In the genomic region with DNA sequence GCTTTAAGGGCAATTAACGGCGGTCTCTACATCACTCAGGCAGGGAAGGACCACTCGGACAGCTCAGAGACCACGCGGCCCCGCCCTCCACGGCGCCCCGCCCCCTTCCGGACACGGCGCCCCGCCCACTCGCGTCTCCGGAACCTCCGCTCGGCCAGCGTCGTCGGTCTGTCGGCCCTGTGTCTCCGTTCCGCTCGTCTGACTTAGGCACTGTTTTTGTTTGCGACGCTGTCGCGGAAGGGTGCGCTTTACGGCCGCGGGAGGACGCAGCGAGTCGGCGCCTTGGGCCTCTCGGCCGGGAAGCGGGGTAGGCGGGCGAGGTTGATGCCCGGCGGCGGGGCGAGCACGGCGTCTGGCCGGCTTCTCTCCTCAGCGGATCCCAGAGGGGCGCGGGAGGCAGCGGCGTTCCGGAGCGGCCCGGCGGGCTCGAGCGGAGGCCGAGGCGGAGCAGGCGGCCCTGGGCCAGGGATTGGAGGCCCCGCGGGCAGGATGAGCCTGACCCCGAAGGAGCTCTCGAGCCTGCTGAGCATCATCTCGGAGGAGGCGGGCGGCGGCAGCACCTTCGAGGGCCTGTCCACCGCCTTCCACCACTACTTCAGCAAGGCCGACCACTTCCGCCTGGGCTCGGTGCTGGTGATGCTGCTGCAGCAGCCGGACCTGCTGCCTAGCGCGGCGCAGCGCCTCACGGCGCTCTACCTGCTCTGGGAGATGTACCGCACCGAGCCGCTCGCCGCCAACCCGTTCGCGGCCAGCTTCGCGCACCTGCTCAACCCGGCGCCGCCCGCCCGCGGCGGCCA, we compare ENCODE assay signal across 7 mouse cellular contexts. TPM values are rescaled to one million over a fixed set of nuclear protein-coding genes. Genes with fewer than 3 reads are reported as not detected.
DNase-seq lines count a peak whose midpoint lies in the region; ATAC-seq lines count a peak whose summit lies in the region.

No protein-coding gene starts in this region.

- H3K27me3 ChIP-seq in embryonic facial prominence, embryonic 11.5 days (ENCODE audit: control insufficient read depth, insufficient read depth, low read length) = no peaks in the 10 kb centered on the region
- no peaks in the 10 kb centered on the region for H3K27me3 ChIP-seq in limb, embryonic 10.5 days (ENCODE audit: low read depth, poor library complexity, severe bottlenecking)
- no peaks in the 10 kb centered on the region for H3K27me3 ChIP-seq in midbrain, embryonic 13.5 days

- no peaks in the 10 kb centered on the region for H3K9me3 ChIP-seq in embryonic facial prominence, embryonic 11.5 days (replicated peaks; ENCODE audit: control insufficient read depth, low read length)
- no peaks in the 10 kb centered on the region; the same call in 1 of the 2 replicates for H3K9me3 ChIP-seq in limb, embryonic 10.5 days (replicated peaks)
- H3K9me3 ChIP-seq in midbrain, embryonic 13.5 days = no peaks in the 10 kb centered on the region

- 0 out of 2 replicates have a peak, but pooled peaks cover 2% of the 10 kb centered on the region for H3K4me1 ChIP-seq in embryonic facial prominence, embryonic 11.5 days (ENCODE audit: control insufficient read depth, insufficient read depth, low read length)
- peaks cover 19% of the 10 kb centered on the region for H3K4me1 ChIP-seq in limb, embryonic 10.5 days
- H3K4me1 ChIP-seq in midbrain, embryonic 13.5 days (replicated peaks) = peaks cover 24% of the 10 kb centered on the region

- H3K36me3 ChIP-seq in embryonic facial prominence, embryonic 11.5 days (replicated peaks; ENCODE audit: control insufficient read depth, insufficient read depth, low read depth, low read length) = peaks cover 13% of the 10 kb centered on the region
- peaks cover 35% of the 10 kb centered on the region for H3K36me3 ChIP-seq in limb, embryonic 10.5 days
- peaks cover 28% of the 10 kb centered on the region for H3K36me3 ChIP-seq in midbrain, embryonic 13.5 days

- under 1% methylated on average over 91 of the region's 100 CpGs for WGBS in embryonic facial prominence, embryonic 11.5 days
- WGBS in limb, embryonic 10.5 days = under 1% methylated on average over 100 of the region's 100 CpGs
- under 1% methylated on average over 81 of the region's 100 CpGs for WGBS in midbrain, embryonic 13.5 days

- peak overlapping the region; percentile 69 for H3K27ac ChIP-seq in embryonic facial prominence, embryonic 11.5 days (replicated peaks; ENCODE audit: low read depth, low read length)
- H3K27ac ChIP-seq in limb, embryonic 10.5 days = peak overlapping the region; percentile 95
- H3K27ac ChIP-seq in midbrain, embryonic 13.5 days = peak overlapping the region; percentile 94

- peak; percentile 97 for DNase-seq in adrenal gland, postnatal 14 days
- peak; percentile 98 for DNase-seq in embryonic facial prominence, embryonic 11.5 days (ENCODE audit: low spot score)
- DNase-seq in kidney, adult 11 months = peak; percentile 97
- peak; percentile 99 for DNase-seq in limb, embryonic 10.5 days (ENCODE audit: low spot score)
- peak; percentile 97 for DNase-seq in spleen, adult 12 weeks (ENCODE audit: low spot score)

- peak overlapping the region; percentile 93 for H3K4me3 ChIP-seq in embryonic facial prominence, embryonic 11.5 days (ENCODE audit: low read depth, low read length)
- peak overlapping the region; percentile 98 for H3K4me3 ChIP-seq in limb, embryonic 10.5 days
- peak overlapping the region; percentile 83 for H3K4me3 ChIP-seq in midbrain, embryonic 13.5 days (replicated peaks)

- ATAC-seq in embryonic facial prominence, embryonic 11.5 days (replicated peaks; ENCODE audit: insufficient number of reproducible peaks, low FRiP score, low TSS enrichment, low read depth) = peak; percentile 85
- peak; percentile 98 for ATAC-seq in granulocyte monocyte progenitor cell, adult 5-6 weeks (replicated peaks; ENCODE audit: poor library complexity, severe bottlenecking)
- ATAC-seq in midbrain, embryonic 13.5 days = peak; percentile 93

- peak overlapping the region; percentile 91 for H3K9ac ChIP-seq in embryonic facial prominence, embryonic 11.5 days (replicated peaks; ENCODE audit: low read length)
- H3K9ac ChIP-seq in midbrain, embryonic 13.5 days (replicated peaks) = peak overlapping the region; percentile 88

- peak overlapping the region; percentile 84 for H3K4me2 ChIP-seq in embryonic facial prominence, embryonic 11.5 days (ENCODE audit: low read depth, low read length)
- H3K4me2 ChIP-seq in midbrain, embryonic 13.5 days (replicated peaks) = peak overlapping the region; percentile 75

RNA-seq across cellular contexts. Expression of a gene that starts 0.9 kb away (rescaled TPM):
- total RNA-seq in adrenal gland, postnatal 14 days (2021) = 17.4 and 20.4 TPM in 2 replicates
- 31.6 and 34.8 TPM in 2 replicates for polyA plus RNA-seq in embryonic facial prominence, embryonic 11.5 days (2014; fragmentation: Nextera tagmentation; extraction: Ambion mirVana)
- total RNA-seq in granulocyte monocyte progenitor cell, adult 5-6 weeks (2014; fragmentation: Nextera tagmentation) = 16.3 and 28.7 TPM in 2 replicates
- total RNA-seq in granulocyte monocyte progenitor cell, adult 5-6 weeks (2017) = 25.9 and 28.3 TPM in 2 replicates
- polyA plus RNA-seq in limb, embryonic 10.5 days (2016; fragmentation: Nextera tagmentation; extraction: Ambion mirVana) = 23.1 and 26.0 TPM in 2 replicates
- 13.4 and 16.4 TPM in 2 replicates for polyA plus RNA-seq in midbrain, embryonic 13.5 days (2015; fragmentation: Nextera tagmentation; extraction: Ambion mirVana)

RNA-seq across cellular contexts. Expression of a gene that starts 41.5 kb away (rescaled TPM):
- total RNA-seq in adrenal gland, postnatal 14 days (2021) = 38.4 and 40.1 TPM in 2 replicates
- polyA plus RNA-seq in embryonic facial prominence, embryonic 11.5 days (2014; fragmentation: Nextera tagmentation; extraction: Ambion mirVana) = 25.2 and 27.7 TPM in 2 replicates
- total RNA-seq in granulocyte monocyte progenitor cell, adult 5-6 weeks (2014; fragmentation: Nextera tagmentation) = 34.0 and 37.2 TPM in 2 replicates
- total RNA-seq in granulocyte monocyte progenitor cell, adult 5-6 weeks (2017) = 34.6 and 34.8 TPM in 2 replicates
- 24.2 and 25.7 TPM in 2 replicates for polyA plus RNA-seq in limb, embryonic 10.5 days (2016; fragmentation: Nextera tagmentation; extraction: Ambion mirVana)
- polyA plus RNA-seq in midbrain, embryonic 13.5 days (2015; fragmentation: Nextera tagmentation; extraction: Ambion mirVana) = 22.8 and 23.1 TPM in 2 replicates

RNA-seq across cellular contexts. Expression of a gene that starts 57.2 kb away (rescaled TPM):
- 9.3 and 10.6 TPM in 2 replicates for total RNA-seq in adrenal gland, postnatal 14 days (2021)
- 4.6 and 5.5 TPM in 2 replicates for polyA plus RNA-seq in embryonic facial prominence, embryonic 11.5 days (2014; fragmentation: Nextera tagmentation; extraction: Ambion mirVana)
- 14.2 and 44.5 TPM in 2 replicates for total RNA-seq in granulocyte monocyte progenitor cell, adult 5-6 weeks (2014; fragmentation: Nextera tagmentation)
- 9.7 and 13.8 TPM in 2 replicates for total RNA-seq in granulocyte monocyte progenitor cell, adult 5-6 weeks (2017)
- polyA plus RNA-seq in limb, embryonic 10.5 days (2016; fragmentation: Nextera tagmentation; extraction: Ambion mirVana) = 3.6 and 5.1 TPM in 2 replicates
- 7.2 and 7.8 TPM in 2 replicates for polyA plus RNA-seq in midbrain, embryonic 13.5 days (2015; fragmentation: Nextera tagmentation; extraction: Ambion mirVana)

Comparison
In these comparisons a context has a peak if more than half of its experiments do, and no peak if none do; other contexts are left out.
1. Peak in every context shown above with its lines: DNase-seq, ATAC-seq, H3K4me3 ChIP-seq and H3K27ac ChIP-seq.